Mouse (Mus musculus): ENCODE data around the gene Defb22. TPM values are rescaled to one million over a fixed set of nuclear protein-coding genes. Genes with fewer than 3 reads are reported as not detected.

Defb22 gene
- polyA plus RNA-seq, 1 experiment, result not detected

DNA sequence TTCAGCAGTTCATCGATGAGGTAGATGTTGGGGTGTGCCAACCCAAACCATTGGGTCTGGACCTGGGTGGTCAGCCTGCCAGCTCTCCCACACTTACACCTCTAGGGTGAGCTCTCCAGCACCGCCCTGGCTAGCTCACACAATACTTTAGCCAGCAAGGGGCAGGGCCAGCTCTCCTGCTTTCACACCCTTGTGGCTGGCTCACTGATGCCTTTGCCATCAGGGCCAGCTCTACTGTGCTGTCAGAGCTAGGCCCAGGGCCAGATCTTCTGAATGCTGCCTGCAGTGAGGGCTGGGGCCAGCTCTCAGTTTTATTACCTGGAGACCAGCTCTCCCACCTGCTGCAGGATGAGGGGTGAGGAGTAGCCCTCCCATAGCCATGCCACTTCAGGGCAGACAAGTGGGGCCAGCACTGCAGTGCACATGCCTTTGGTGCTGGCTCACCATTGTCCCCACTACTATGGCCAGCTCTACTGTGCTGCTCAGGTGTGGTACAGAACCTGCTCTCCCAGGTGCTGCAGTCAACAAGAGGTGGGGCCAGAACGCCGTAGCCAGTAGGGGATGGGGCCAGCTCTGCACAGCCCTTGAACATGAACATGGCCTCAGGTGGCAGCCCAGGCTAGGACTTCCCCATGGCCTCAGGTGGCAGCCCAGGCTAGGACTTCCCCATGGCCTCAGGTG, 37.7 kb downstream of the Defb22 start:
- Histone ChIP-seq H3K4me3 (replicated peaks; ENCODE audit: control insufficient read depth, low read depth, low read length) (no peak overlapping the region), H3K27ac (ENCODE audit: control insufficient read depth, insufficient read depth, low read depth, low read length, poor library complexity) (no peak overlapping the region), H3K4me1 (ENCODE audit: control insufficient read depth, insufficient read depth, low read length) (no peaks in the 10 kb centered on the region)
- WGBS, result 82% methylated on average over 4 of the region's 4 CpGs
- TF ChIP-seq CTCF (IDR thresholded peaks at IDR 0.05; ENCODE audit: control insufficient read depth, insufficient read depth, low read length), result no peak
- TF ChIP-seq POLR2A (IDR thresholded peaks at IDR 0.05; ENCODE audit: borderline replicate concordance, control insufficient read depth, low read depth, low read length), result no peak

DNA sequence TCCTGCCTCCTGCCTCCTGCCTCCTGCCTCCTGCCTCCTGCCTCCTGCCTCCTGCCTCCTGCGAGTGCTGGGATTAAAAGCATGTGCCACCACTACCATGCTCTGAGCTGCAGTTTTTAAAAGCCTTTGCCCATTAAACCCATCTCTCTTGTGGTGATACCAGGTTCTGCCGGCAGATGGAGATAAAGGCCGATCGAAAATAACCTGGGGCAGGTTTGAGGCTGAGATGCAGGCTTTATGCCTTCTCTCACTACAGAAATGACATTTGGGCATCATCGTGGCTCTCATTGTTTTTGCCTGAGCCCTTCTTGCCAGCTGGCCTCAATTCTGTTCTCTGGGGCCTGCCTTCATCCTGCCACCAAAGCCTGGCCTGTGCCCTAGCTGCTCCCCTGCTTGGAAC, 39.7 kb downstream of the Defb22 start:
- Histone ChIP-seq H3K4me1 (ENCODE audit: control insufficient read depth, insufficient read depth, low read length) (no peaks in the 10 kb centered on the region), H3K4me3 (replicated peaks; ENCODE audit: control insufficient read depth, low read depth, low read length) (no peak overlapping the region), H3K27ac (ENCODE audit: control insufficient read depth, insufficient read depth, low read depth, low read length, poor library complexity) (no peak overlapping the region)
- TF ChIP-seq CTCF (IDR thresholded peaks at IDR 0.05; ENCODE audit: control insufficient read depth, insufficient read depth, low read length) (no peak; the same call in 1 of the 2 replicates), POLR2A (IDR thresholded peaks at IDR 0.05; ENCODE audit: borderline replicate concordance, control insufficient read depth, low read depth, low read length) (no peak)
- WGBS, result 4% methylated on average over 5 of the region's 5 CpGs

DNA sequence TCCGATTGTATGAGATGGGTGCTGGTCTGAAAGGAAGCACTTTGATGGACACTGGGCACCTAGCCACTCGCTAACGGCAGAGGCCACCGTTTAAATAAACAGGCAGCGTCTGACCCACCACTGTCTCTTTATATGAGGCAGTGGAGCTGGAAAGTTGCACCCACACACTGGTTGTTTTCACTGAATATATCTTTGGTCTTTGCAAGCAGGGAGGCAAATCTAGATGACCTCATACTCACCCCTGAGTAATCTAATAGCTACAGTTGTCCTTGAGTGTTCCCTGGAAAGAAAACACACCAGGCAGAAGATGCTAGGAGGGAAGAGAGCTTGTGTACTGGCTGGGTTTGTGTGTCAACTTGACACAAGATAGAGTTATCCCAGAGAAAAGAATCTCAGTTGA, 42.5 kb downstream of the Defb22 start:
- H3K4me1 ChIP-seq (ENCODE audit: control insufficient read depth, insufficient read depth, low read length), result no peaks in the 10 kb centered on the region
- no peak for TF ChIP-seq CTCF (IDR thresholded peaks at IDR 0.05; ENCODE audit: control insufficient read depth, insufficient read depth, low read length)
- H3K27ac ChIP-seq (ENCODE audit: control insufficient read depth, insufficient read depth, low read depth, low read length, poor library complexity), result no peak overlapping the region
- 74% methylated on average over 5 of the region's 5 CpGs for WGBS
- no peak overlapping the region for H3K4me3 ChIP-seq (replicated peaks; ENCODE audit: control insufficient read depth, low read depth, low read length)

DNA sequence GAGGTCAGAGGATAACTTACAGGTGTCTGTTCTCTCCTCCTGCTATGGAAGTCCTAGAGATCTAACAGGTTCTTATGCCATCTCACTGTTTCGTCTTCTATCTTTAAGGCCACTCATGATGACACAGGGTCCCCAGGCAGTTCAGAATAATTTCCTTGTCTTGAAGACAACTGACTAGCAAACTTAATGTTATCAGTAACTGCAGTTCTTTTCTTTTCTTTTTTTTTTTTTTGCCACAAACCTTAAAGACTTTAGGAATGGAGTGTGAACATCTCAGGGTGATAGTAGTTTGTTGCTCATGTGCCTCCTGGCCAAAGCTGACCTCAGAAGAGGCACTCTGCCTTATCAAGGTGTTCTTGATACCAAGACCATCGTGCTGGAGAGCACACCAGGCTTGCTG, 43.3 kb downstream of the Defb22 start:
- Histone ChIP-seq H3K4me3 (replicated peaks; ENCODE audit: control insufficient read depth, low read depth, low read length) (no peak overlapping the region), H3K4me1 (ENCODE audit: control insufficient read depth, insufficient read depth, low read length) (no peaks in the 10 kb centered on the region), H3K27ac (ENCODE audit: control insufficient read depth, insufficient read depth, low read depth, low read length, poor library complexity) (no peak overlapping the region)
- TF ChIP-seq CTCF (IDR thresholded peaks at IDR 0.05; ENCODE audit: control insufficient read depth, insufficient read depth, low read length), result no peak
- no peak for TF ChIP-seq POLR2A (IDR thresholded peaks at IDR 0.05; ENCODE audit: borderline replicate concordance, control insufficient read depth, low read depth, low read length)
- 29% methylated on average over 2 of the region's 2 CpGs for WGBS

DNA sequence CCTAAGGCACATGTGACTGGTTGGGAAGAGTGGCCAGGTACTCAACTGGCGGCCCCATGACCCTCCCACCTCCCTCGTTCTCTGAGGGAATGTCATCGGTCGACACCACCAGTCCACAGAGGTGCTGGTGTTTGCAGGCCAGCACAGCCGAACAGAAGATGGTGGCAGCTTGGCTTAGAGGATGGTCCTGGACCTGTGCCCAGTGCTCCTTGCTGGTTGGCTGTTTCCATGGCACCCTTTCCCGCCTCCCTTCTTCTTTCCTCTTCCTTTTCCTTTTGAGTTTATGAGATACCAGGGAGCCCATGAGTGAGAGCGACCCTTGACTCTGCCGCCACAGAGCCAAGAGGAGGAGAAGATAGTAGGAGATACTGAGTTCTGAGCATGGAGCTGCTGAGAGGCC, 46.7 kb downstream of the Defb22 start:
- H3K4me1 ChIP-seq (ENCODE audit: control insufficient read depth, insufficient read depth, low read length), result no peaks in the 10 kb centered on the region
- no peak overlapping the region for H3K4me3 ChIP-seq (replicated peaks; ENCODE audit: control insufficient read depth, low read depth, low read length)
- no peak for TF ChIP-seq CTCF (IDR thresholded peaks at IDR 0.05; ENCODE audit: control insufficient read depth, insufficient read depth, low read length)
- no peak for TF ChIP-seq POLR2A (IDR thresholded peaks at IDR 0.05; ENCODE audit: borderline replicate concordance, control insufficient read depth, low read depth, low read length)
- 78% methylated on average over 8 of the region's 8 CpGs for WGBS
- H3K27ac ChIP-seq (ENCODE audit: control insufficient read depth, insufficient read depth, low read depth, low read length, poor library complexity), result no peak overlapping the region

DNA sequence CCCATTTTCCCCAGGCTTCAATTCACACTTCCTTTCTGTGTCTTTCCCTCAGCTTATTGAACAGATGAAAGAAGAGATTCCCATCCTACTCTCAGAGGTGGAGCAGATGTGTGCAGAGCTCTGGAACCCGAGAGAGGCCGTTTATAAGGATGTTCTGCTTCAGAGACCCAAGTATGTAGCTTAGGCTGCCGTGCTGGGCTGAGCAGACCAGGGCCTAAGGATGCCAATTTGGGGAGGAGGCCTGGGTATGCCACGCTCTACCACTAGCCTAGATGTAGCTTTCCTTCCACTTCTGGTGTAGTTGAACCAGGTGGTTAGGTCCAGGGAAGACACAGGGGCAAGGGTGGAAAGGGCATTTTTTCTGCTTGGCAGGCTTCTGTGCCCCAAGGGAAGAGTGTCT, 47.6 kb downstream of the Defb22 start:
- TF ChIP-seq POLR2A (IDR thresholded peaks at IDR 0.05; ENCODE audit: borderline replicate concordance, control insufficient read depth, low read depth, low read length) (no peak), CTCF (IDR thresholded peaks at IDR 0.05; ENCODE audit: control insufficient read depth, insufficient read depth, low read length) (no peak)
- Histone ChIP-seq H3K27ac (ENCODE audit: control insufficient read depth, insufficient read depth, low read depth, low read length, poor library complexity) (no peak overlapping the region), H3K4me1 (ENCODE audit: control insufficient read depth, insufficient read depth, low read length) (no peaks in the 10 kb centered on the region), H3K4me3 (replicated peaks; ENCODE audit: control insufficient read depth, low read depth, low read length) (no peak overlapping the region)
- WGBS, result 74% methylated on average over 4 of the region's 4 CpGs

DNA sequence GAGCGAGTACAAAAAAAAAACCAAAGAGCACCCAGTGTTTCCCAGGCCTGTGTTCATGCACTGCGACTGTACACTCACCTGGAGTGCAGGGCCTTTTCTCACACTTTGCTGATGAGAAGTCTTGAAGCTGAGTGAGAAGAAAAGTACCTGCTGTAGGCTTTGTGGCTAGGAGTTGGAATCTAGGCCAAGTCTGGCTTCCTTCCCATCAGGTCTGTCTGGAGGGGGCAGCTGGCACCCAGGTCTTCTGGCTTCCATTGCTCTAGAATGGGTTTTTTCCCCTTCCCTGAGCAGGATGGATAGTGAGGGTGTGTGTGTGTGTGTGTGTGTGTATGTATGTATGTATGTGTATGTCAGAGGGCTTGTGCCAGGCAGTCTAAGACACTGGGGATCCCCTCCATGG, 50.1 kb downstream of the Defb22 start:
- TF ChIP-seq CTCF (IDR thresholded peaks at IDR 0.05; ENCODE audit: control insufficient read depth, insufficient read depth, low read length) (no peak), POLR2A (IDR thresholded peaks at IDR 0.05; ENCODE audit: borderline replicate concordance, control insufficient read depth, low read depth, low read length) (no peak)
- 89% methylated on average over 2 of the region's 2 CpGs for WGBS
- H3K4me1 ChIP-seq (ENCODE audit: control insufficient read depth, insufficient read depth, low read length), result no peaks in the 10 kb centered on the region
- H3K4me3 ChIP-seq (replicated peaks; ENCODE audit: control insufficient read depth, low read depth, low read length), result no peak overlapping the region
- no peak overlapping the region for H3K27ac ChIP-seq (ENCODE audit: control insufficient read depth, insufficient read depth, low read depth, low read length, poor library complexity)

DNA sequence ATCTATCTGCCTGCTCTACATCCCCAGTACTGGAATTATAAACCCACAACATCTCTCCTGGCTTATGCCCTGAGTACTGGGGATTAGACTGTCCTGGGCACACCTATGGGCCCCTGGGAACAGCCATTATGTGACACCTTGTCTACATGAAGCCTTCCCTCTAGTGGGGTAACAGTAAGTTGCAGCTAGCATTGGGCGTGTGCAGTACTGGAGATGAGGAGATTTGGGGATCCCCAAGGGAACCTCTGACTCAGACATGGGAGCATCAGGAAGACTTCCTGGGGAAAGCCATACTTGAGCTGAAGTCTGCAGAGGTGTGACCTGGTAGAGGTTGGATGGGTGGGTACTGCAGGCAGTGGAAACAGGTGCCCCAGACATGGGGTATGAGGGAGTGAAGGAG, 51.0 kb downstream of the Defb22 start:
- no peak overlapping the region for H3K27ac ChIP-seq (ENCODE audit: control insufficient read depth, insufficient read depth, low read depth, low read length, poor library complexity)
- no peak overlapping the region for H3K4me3 ChIP-seq (replicated peaks; ENCODE audit: control insufficient read depth, low read depth, low read length)
- TF ChIP-seq POLR2A (IDR thresholded peaks at IDR 0.05; ENCODE audit: borderline replicate concordance, control insufficient read depth, low read depth, low read length) (no peak), CTCF (IDR thresholded peaks at IDR 0.05; ENCODE audit: control insufficient read depth, insufficient read depth, low read length) (no peak)
- 56% methylated on average over 1 of the region's 1 CpGs for WGBS
- no peaks in the 10 kb centered on the region for H3K4me1 ChIP-seq (ENCODE audit: control insufficient read depth, insufficient read depth, low read length)

Data from bone marrow, adult 2 months (tissue).